Mouse (Mus musculus): ENCODE data around the gene Pard3b. TPM values are rescaled to one million over a fixed set of nuclear protein-coding genes. Genes with fewer than 3 reads are reported as not detected.

The Pard3b gene
- polyA plus RNA-seq, 1 experiment: not detected

DNA sequence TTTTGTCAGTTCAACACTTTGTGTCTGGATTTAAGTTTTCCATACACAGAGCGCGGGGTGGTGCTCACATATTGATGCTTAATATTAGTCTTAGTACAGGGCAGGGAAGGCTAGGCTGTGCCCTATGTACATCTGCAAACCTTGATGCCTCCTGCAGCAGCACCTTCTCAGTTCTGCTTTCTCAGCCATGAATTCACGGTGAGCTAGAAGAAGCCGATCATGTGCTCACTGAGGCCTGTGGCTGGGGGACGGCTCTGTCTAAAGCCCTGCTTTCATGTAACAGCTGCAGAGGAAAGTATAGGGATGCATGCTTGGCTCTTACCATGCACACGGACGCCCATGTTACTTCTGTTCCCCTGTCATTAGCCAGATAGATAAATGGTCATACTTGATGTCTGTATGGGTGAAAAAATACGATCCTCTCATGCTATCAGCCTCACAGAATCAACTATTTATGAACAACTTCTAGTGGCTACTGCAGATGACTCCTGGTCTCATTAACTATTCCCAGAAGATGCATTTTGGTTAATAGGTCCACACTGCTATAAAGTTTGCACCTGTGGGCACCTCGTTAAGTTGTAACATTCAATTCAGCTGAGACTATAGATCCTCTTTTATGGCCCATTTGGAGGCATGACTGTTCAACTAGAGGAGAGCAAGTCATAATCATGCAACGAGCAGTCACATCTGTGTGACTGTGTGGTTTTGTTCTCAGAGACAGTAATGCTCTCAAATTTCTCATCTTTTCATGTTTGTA, 60.0 kb downstream of the Pard3b start:
- TF ChIP-seq GATA1 (IDR thresholded peaks at IDR 0.05; ENCODE audit: low read length): no peak

DNA sequence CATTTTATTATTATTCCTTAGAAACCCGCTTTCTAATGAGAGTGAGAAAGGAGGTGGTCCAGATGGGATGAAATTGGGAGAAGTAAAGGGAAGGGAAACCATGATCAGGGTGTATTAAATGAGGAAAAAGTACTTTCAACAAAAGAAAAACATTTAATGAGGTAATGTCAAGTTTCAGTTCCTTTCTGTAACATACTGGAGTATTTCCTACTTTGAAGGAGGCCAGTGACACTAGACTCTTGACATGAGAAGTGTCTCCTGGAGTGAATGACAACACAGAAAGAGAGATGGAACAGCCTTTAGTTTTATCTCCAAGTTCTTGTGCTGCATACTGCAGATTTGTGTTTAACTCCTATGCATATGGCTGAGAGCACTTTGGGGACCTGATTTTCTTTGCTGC, 71.2 kb downstream of the Pard3b start:
- no peak for TF ChIP-seq GATA1 (IDR thresholded peaks at IDR 0.05; ENCODE audit: low read length)

GRCm38 (mm10) chr1:61711523-61711922, 72.9 kb downstream of the Pard3b start:
- TF ChIP-seq GATA1 (IDR thresholded peaks at IDR 0.05; ENCODE audit: low read length): no peak

- TF ChIP-seq GATA1 (IDR thresholded peaks at IDR 0.05; ENCODE audit: low read length): no peak
These were observed 91.0 kb downstream of the Pard3b start for GRCm38 (mm10) chr1:61729654-61730053.

- TF ChIP-seq GATA1 (IDR thresholded peaks at IDR 0.05; ENCODE audit: low read length): no peak
These were observed 97.9 kb downstream of the Pard3b start for GRCm38 (mm10) chr1:61736550-61736949.

- no peak for TF ChIP-seq GATA1 (IDR thresholded peaks at IDR 0.05; ENCODE audit: low read length)
These were observed 104.2 kb downstream of the Pard3b start for GRCm38 (mm10) chr1:61742831-61743230.

- TF ChIP-seq GATA1 (IDR thresholded peaks at IDR 0.05; ENCODE audit: low read length): no peak
These were observed 108.9 kb downstream of the Pard3b start for GRCm38 (mm10) chr1:61747481-61747880.

DNA sequence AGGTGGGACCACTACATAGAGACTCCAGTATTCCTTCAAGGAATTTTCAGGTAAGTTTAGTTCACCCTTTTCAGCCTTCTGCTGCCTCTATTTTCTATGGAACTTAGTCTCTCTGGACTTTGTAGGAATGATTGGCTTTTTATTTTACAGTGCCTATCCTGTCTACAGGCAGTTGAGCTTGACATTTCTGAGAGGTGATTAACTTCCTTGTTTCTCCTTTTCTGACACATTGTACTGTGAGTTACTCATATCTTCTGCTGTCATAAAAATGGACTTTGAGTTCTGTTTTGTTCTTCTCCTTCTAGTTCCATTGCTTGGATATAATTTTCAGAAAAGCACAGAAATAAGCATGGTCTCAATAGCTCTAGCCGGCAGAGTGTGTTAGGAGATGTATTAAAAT, 112.4 kb downstream of the Pard3b start:
- TF ChIP-seq GATA1 (IDR thresholded peaks at IDR 0.05; ENCODE audit: low read length): no peak

GRCm38 (mm10) chr1:61756771-61757170, 118.1 kb downstream of the Pard3b start:
- TF ChIP-seq GATA1 (IDR thresholded peaks at IDR 0.05; ENCODE audit: low read length): no peak

DNA sequence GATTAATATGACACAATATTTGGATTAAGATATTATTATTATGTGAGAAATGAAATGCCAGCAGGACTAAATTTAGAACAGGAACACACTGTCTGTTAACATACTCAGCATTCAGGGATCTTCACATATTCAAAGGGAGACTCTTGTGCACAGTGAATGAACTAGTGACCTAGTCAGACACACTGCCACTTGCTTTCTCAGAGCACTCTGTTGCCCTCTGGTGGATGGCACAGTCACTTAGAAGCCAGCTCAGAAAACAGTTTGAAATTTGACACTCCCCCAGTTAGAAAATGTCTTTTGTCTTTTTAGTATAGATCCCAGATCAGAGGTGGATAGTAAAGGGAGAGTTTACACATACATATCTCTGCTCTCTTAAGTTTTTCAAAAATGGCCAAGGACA, 132.6 kb downstream of the Pard3b start:
- TF ChIP-seq GATA1 (IDR thresholded peaks at IDR 0.05; ENCODE audit: low read length): no peak

DNA sequence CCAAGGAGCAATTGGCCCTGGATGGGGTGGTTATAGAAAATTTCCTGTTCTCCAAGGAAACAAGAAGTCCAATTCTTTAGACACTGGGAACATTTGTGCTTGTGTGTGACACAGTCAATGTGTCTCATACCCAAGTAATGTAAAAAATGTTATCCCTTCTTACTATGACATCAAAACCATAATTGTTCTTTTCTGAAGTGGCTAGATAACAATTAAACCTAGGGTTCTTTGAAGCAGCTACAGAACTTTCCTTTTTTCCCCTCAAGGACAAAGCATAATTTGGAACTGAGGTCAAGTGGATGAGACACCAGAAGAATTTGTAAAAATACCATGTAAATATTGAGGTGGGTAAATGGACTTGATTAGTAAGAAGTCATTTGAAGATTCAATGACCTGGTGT, 140.1 kb downstream of the Pard3b start:
- no peak for TF ChIP-seq GATA1 (IDR thresholded peaks at IDR 0.05; ENCODE audit: low read length)

- TF ChIP-seq GATA1 (IDR thresholded peaks at IDR 0.05; ENCODE audit: low read length): no peak
These were observed 141.3 kb downstream of the Pard3b start for GRCm38 (mm10) chr1:61779906-61780305.

- TF ChIP-seq GATA1 (IDR thresholded peaks at IDR 0.05; ENCODE audit: low read length): no peak
These were observed 157.7 kb downstream of the Pard3b start for GRCm38 (mm10) chr1:61796296-61796695.

- TF ChIP-seq GATA1 (IDR thresholded peaks at IDR 0.05; ENCODE audit: low read length): no peak
These were observed 181.6 kb downstream of the Pard3b start for GRCm38 (mm10) chr1:61820213-61820612.

- no peak for TF ChIP-seq GATA1 (IDR thresholded peaks at IDR 0.05; ENCODE audit: low read length)
These were observed 187.1 kb downstream of the Pard3b start for GRCm38 (mm10) chr1:61825560-61826191.

DNA sequence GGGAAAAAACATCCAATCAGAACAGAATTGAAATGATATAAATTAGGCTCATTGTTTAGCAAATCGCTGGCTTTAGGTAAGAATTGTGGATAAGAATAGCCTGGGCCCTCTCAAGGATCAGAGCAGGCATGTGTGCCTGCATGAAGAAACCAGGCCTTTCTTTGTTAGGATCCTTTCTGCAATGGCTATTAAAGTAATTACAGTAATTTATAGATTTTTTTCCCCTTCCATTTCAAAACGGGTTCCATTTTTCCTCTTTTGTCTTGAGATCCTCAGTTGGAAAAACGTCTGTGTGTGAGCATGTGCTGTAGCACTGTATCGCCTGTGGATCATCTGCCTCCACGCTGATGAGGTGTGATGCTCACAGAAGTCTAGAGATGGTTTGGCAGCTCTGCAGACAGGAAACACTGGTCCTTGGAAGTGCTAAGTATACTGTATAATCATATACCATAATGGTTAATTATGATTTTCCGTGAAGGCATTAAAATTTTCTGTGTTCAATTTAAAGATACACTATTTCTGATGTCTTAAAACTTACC, 198.5 kb downstream of the Pard3b start:
- TF ChIP-seq GATA1 (IDR thresholded peaks at IDR 0.05; ENCODE audit: low read length): no peak

- TF ChIP-seq GATA1 (IDR thresholded peaks at IDR 0.05; ENCODE audit: low read length): no peak
These were observed 208.0 kb downstream of the Pard3b start for GRCm38 (mm10) chr1:61846606-61847005.

All from G1E-ER4 (cell line).